Mouse (Mus musculus) ES-Bruce4 (cell line): Measurements from ENCODE around the gene Vamp2. TPM values are rescaled to one million over a fixed set of nuclear protein-coding genes. Genes with fewer than 3 reads are reported as not detected.

Source experiments
- H3K27ac ChIP-seq: 2 replicates; pipeline ENCODE4 v1.5.1; 2012; ENCODE audit warnings: low read length, inconsistent platforms; ENCODE audit not compliant: insufficient read depth
- H3K27me3 ChIP-seq: 2 replicates; pipeline ENCODE4 v1.6.1; 2012; ENCODE audit warnings: mild to moderate bottlenecking, low read length, inconsistent platforms; ENCODE audit not compliant: control insufficient read depth, poor library complexity, insufficient read depth, severe bottlenecking
- H3K36me3 ChIP-seq: 2 replicates; pipeline ENCODE4 v1.6.1; 2012; ENCODE audit warnings: inconsistent platforms, mild to moderate bottlenecking, low read length, moderate library complexity; ENCODE audit not compliant: control insufficient read depth, poor library complexity, insufficient read depth, severe bottlenecking
- H3K4me1 ChIP-seq: one replicate; pipeline ENCODE4 v1.8.1; 2011; ENCODE audit warnings: low read length; ENCODE audit not compliant: control insufficient read depth, insufficient read depth
- H3K4me3 ChIP-seq: 2 replicates; pipeline ENCODE4 v1.5.1; 2011; ENCODE audit warnings: low read depth, mild to moderate bottlenecking, low read length
- H3K9ac ChIP-seq: 2 replicates; pipeline ENCODE4 v1.6.1; 2012; ENCODE audit warnings: low read depth, mild to moderate bottlenecking, inconsistent platforms; ENCODE audit not compliant: poor library complexity, severe bottlenecking
- H3K9me3 ChIP-seq: replicated peaks from 2 replicates; pipeline ENCODE4 v1.6.1; 2012; ENCODE audit warnings: mild to moderate bottlenecking, low read length, inconsistent platforms; ENCODE audit not compliant: control insufficient read depth, poor library complexity, insufficient read depth, severe bottlenecking
- CTCF ChIP-seq: IDR thresholded peaks from one replicate; pipeline ENCODE4 v1.8.1; 2011; ENCODE audit warnings: low read depth, low read length
- EP300 ChIP-seq: IDR thresholded peaks from 2 replicates; pipeline ENCODE4 v1.6.1; 2011; ENCODE audit warnings: low read depth, low read length; ENCODE audit not compliant: insufficient read depth
- POLR2A ChIP-seq: IDR thresholded peaks from one replicate; pipeline ENCODE4 v1.8.1; 2011; ENCODE audit warnings: low read length; ENCODE audit not compliant: insufficient read depth
- polyA plus RNA-seq: library from polyadenylated mRNA; stranded (reverse); fragments of >200 nt; gene quantifications from 2 replicates; pipeline ENCODE4 v1.2.4, GENCODE M21; 2011; ENCODE audit warnings: low read depth; ENCODE audit not compliant: missing spikeins, insufficient read depth, insufficient read length

The Vamp2 gene
- polyA plus RNA-seq, 1 experiment, result 39.5 TPM

DNA sequence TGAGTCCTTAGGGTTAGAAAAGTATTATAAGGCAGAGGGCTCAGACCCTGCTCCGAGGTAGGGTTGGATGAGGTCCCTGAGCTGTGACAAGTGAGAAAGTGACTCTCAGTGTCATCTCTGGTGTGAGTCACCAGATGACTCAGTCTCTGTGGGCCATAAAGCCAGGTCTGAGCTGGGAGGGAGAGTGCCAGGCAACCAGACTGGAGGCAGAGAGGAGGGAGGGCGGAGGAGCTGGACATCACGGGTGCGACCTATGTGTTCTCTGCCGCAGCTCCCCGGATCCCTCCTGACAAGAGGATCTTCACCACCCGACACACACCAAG lies 14.1 kb downstream of the Vamp2 start:
- Histone ChIP-seq H3K27me3 (no peaks in the 10 kb centered on the region), H3K9me3 (no peaks in the 10 kb centered on the region), H3K9ac (no peak overlapping the region), H3K27ac (no peak overlapping the region), H3K4me3 (no peak overlapping the region), H3K4me1 (no peaks in the 10 kb centered on the region), H3K36me3 (peaks cover 22% of the 10 kb centered on the region)
- TF ChIP-seq POLR2A (no peak), EP300 (no peak), CTCF (no peak)

DNA sequence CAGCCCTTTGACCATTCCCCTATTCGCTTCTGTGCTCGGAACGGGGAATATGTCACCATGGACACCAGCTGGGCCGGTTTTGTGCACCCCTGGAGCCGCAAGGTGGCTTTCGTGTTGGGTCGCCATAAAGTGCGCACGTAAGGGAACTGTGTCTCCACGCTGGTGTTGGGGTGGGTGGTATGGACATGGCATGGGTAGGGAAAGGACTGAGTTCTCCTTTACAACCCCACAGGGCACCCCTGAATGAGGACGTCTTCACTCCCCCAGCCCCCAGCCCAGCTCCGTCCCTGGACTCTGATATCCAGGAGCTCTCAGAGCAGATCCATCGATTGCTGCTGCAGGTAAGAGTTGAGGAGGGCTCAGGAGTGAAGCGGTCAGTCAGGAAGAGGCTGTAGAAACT lies 14.8 kb downstream of the Vamp2 start:
- Histone ChIP-seq H3K27ac (no peak overlapping the region), H3K27me3 (no peaks in the 10 kb centered on the region), H3K36me3 (peaks cover 22% of the 10 kb centered on the region), H3K4me1 (no peaks in the 10 kb centered on the region), H3K9me3 (no peaks in the 10 kb centered on the region), H3K4me3 (no peak overlapping the region), H3K9ac (no peak overlapping the region)
- no peak for TF ChIP-seq EP300
- no peak for TF ChIP-seq CTCF
- TF ChIP-seq POLR2A, result no peak

DNA sequence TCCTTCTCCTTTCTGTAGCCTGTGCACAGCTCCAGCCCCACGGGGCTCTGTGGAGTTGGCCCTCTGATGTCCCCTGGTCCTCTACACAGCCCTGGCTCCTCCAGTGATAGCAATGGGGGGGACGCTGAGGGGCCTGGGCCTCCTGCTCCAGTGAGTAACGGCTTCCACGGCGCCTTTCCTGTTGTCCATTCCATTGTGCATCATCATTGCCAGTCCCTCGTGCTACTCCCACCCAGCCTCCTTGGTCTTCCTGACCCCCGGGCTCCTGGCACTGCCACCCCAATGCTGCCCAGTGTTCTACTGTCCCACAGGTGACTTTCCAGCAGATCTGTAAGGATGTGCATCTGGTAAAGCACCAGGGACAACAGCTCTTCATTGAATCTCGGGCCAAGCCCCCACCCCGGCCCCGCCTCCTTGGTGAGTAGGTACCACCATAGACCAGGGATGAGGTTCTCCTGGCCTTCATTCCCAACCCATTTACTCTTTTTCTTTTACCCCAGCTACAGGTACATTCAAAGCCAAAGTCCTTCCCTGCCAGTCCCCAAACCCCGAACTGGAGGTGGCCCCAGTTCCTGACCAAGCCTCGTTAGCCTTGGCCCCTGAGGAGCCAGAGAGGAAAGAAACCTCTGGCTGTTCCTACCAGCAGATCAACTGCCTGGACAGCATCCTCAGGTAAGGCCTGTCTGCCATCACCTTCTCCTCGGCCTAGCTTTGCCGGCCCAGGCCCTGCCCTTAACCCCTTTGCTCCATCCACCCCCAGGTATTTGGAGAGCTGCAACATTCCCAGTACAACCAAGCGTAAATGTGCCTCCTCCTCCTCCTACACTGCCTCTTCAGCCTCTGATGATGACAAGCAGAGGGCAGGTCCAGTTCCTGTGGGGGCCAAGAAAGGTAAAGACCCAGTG lies 15.5 kb downstream of the Vamp2 start:
- H3K36me3 ChIP-seq, result peaks cover 22% of the 10 kb centered on the region
- no peak overlapping the region for H3K27ac ChIP-seq
- H3K9ac ChIP-seq, result no peak overlapping the region
- TF ChIP-seq CTCF (no peak), EP300 (no peak), POLR2A (no peak)
- H3K9me3 ChIP-seq, result no peaks in the 10 kb centered on the region
- no peaks in the 10 kb centered on the region for H3K4me1 ChIP-seq
- H3K4me3 ChIP-seq, result no peak overlapping the region
- no peaks in the 10 kb centered on the region for H3K27me3 ChIP-seq

DNA sequence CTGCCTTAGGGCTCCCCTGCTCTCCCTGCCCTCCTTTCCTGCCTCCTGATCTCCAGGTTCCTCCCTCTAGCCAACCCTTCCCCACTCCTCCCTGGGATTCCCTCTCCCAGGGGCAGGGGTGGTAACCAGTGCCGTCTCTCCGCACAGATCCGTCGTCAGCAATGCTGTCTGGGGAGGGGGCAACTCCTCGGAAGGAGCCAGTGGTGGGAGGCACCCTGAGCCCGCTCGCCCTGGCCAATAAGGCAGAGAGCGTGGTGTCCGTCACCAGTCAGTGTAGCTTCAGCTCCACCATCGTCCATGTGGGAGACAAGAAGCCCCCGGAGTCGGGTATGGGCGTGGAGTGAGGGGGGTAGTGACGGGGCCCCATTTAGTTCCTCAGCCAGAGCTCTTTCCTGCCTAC lies 16.2 kb downstream of the Vamp2 start:
- no peak overlapping the region for H3K27ac ChIP-seq
- no peak overlapping the region for H3K4me3 ChIP-seq
- H3K27me3 ChIP-seq, result no peaks in the 10 kb centered on the region
- peaks cover 2% of the 10 kb centered on the region for H3K4me1 ChIP-seq
- no peak for TF ChIP-seq POLR2A
- no peak for TF ChIP-seq EP300
- TF ChIP-seq CTCF, result no peak
- no peaks in the 10 kb centered on the region for H3K9me3 ChIP-seq
- peaks cover 22% of the 10 kb centered on the region for H3K36me3 ChIP-seq
- H3K9ac ChIP-seq, result no peak overlapping the region

DNA sequence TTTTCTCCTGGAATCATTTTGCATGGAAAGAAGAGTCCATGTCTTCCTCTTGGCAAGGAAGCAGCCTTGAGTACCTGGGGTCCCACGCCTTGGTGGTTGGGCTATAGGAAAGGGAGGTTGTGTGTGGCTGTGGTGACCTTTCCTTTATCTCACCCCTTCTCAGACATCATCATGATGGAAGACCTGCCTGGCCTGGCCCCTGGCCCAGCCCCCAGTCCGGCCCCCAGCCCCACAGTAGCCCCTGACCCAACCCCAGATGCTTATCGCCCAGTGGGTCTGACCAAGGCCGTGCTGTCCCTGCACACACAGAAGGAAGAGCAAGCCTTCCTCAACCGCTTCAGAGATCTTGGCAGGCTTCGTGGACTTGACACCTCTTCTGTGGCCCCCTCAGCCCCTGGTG lies 16.9 kb downstream of the Vamp2 start:
- Histone ChIP-seq H3K4me1 (peaks cover 4% of the 10 kb centered on the region), H3K9ac (no peak overlapping the region), H3K27me3 (no peaks in the 10 kb centered on the region), H3K4me3 (no peak overlapping the region), H3K27ac (no peak overlapping the region), H3K36me3 (peaks cover 22% of the 10 kb centered on the region), H3K9me3 (no peaks in the 10 kb centered on the region)
- TF ChIP-seq POLR2A, result no peak
- no peak for TF ChIP-seq CTCF
- no peak for TF ChIP-seq EP300

DNA sequence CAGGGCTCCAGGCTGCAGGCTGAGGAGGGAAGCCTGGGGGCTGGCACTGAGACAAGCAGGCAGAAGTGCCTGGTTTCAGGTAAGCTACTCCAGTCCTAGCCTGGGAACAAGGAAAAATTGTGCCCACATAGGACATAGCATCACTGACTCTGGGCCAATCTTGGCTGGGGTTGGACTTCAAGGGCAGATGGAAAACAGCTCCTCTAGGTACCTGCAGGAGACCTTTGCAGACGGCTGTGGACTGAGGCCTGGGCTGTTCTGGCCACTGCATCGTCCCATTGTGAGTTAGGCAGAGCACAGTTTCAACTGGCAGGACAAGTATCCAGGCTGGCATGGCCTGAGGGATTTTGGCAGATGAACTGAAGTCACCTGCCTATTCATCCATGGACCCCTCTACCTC lies 17.5 kb downstream of the Vamp2 start:
- Histone ChIP-seq H3K27me3 (no peaks in the 10 kb centered on the region), H3K9ac (no peak overlapping the region), H3K4me3 (no peak overlapping the region), H3K27ac (no peak overlapping the region), H3K9me3 (no peaks in the 10 kb centered on the region), H3K36me3 (peaks cover 22% of the 10 kb centered on the region), H3K4me1 (peaks cover 4% of the 10 kb centered on the region)
- no peak for TF ChIP-seq POLR2A
- no peak for TF ChIP-seq CTCF
- no peak for TF ChIP-seq EP300
